Mouse (Mus musculus): ENCODE data around the gene Mrps18a.

The Mrps18a gene

GRCm38 (mm10) chr17:46143578-46144423 is 33.0 kb downstream of the Mrps18a start, which contains the start of gene Rsph9:
TSS of gene Rsph9 (minus strand) at chr17:46144216.
- DNase-seq (ENCODE audit: low read depth, low spot score): no peak

- peak; percentile 95 for DNase-seq (ENCODE audit: low read depth, low spot score)
These were observed 42.3 kb downstream of the Mrps18a start, which contains the start of gene Mad2l1bp for GRCm38 (mm10) chr17:46152847-46153782. TSS of gene Mad2l1bp (minus strand) at chr17:46153553.

GRCm38 (mm10) chr17:46154336-46154735 is 43.5 kb downstream of the Mrps18a start:
- no peak for DNase-seq (ENCODE audit: low read depth, low spot score)

GRCm38 (mm10) chr17:46156680-46157079 is 45.9 kb downstream of the Mrps18a start:
- DNase-seq (ENCODE audit: low read depth, low spot score): no peak

- DNase-seq (ENCODE audit: low read depth, low spot score): no peak
These were observed 46.3 kb downstream of the Mrps18a start for GRCm38 (mm10) chr17:46157131-46157530.

- DNase-seq (ENCODE audit: low read depth, low spot score): no peak
These were observed 48.5 kb downstream of the Mrps18a start for GRCm38 (mm10) chr17:46159236-46159635.

- peak; percentile 95 for DNase-seq (ENCODE audit: low read depth, low spot score)
These were observed 49.4 kb downstream of the Mrps18a start for GRCm38 (mm10) chr17:46160090-46160662.

- DNase-seq (ENCODE audit: low read depth, low spot score): peak; percentile 99
These were observed 49.9 kb downstream of the Mrps18a start, which contains the start of gene Gtpbp2 for GRCm38 (mm10) chr17:46160686-46161085. TSS of gene Gtpbp2 (plus strand) at chr17:46161032.

GRCm38 (mm10) chr17:46161179-46161578 is 50.4 kb downstream of the Mrps18a start:
- no peak for DNase-seq (ENCODE audit: low read depth, low spot score)

GRCm38 (mm10) chr17:46161710-46162109 is 50.9 kb downstream of the Mrps18a start:
- DNase-seq (ENCODE audit: low read depth, low spot score): no peak

GRCm38 (mm10) chr17:46162551-46162950 is 51.8 kb downstream of the Mrps18a start:
- DNase-seq (ENCODE audit: low read depth, low spot score): no peak

GRCm38 (mm10) chr17:46162951-46163421 is 52.2 kb downstream of the Mrps18a start:
- DNase-seq (ENCODE audit: low read depth, low spot score): no peak

GRCm38 (mm10) chr17:46164301-46164700 is 53.5 kb downstream of the Mrps18a start:
- DNase-seq (ENCODE audit: low read depth, low spot score): no peak

- DNase-seq (ENCODE audit: low read depth, low spot score): no peak
These were observed 54.0 kb downstream of the Mrps18a start for GRCm38 (mm10) chr17:46164791-46165190.

GRCm38 (mm10) chr17:46165460-46165859 is 54.7 kb downstream of the Mrps18a start:
- DNase-seq (ENCODE audit: low read depth, low spot score): no peak

GRCm38 (mm10) chr17:46166270-46166669 is 55.5 kb downstream of the Mrps18a start:
- DNase-seq (ENCODE audit: low read depth, low spot score): no peak

GRCm38 (mm10) chr17:46167014-46167413 is 56.2 kb downstream of the Mrps18a start:
- DNase-seq (ENCODE audit: low read depth, low spot score): no peak

GRCm38 (mm10) chr17:46168318-46168717 is 57.5 kb downstream of the Mrps18a start:
- no peak for DNase-seq (ENCODE audit: low read depth, low spot score)

GRCm38 (mm10) chr17:46168768-46169167 is 58.0 kb downstream of the Mrps18a start:
- no peak for DNase-seq (ENCODE audit: low read depth, low spot score)

- no peak for DNase-seq (ENCODE audit: low read depth, low spot score)
These were observed 59.8 kb downstream of the Mrps18a start for GRCm38 (mm10) chr17:46170538-46170937.

All from skeletal muscle tissue, adult 2 months (tissue).